Mouse (Mus musculus) stomach, embryonic 16.5 days (tissue): ENCODE measurements around the gene Zdhhc19. TPM values are rescaled to one million over a fixed set of nuclear protein-coding genes. Genes with fewer than 3 reads are reported as not detected.
A peak's percentile ranks its signal among the peaks of the same experiment; 100 is the strongest.

Experiments used
- ATAC-seq: fragments of 200-750 bp; cut with Nextera tagmentation; 2 replicates; pipeline ENCODE4 v1.8.0; 2017; ENCODE audit warnings: moderate number of reproducible peaks, moderate TSS enrichment; ENCODE audit not compliant: insufficient read depth, low FRiP score
- H3K27ac ChIP-seq: fragments of 300-500 bp; sonication (generic); 2 replicates; pipeline ENCODE4 v1.5.1; 2014; ENCODE audit warnings: low read length
- H3K27me3 ChIP-seq: fragments of 300-500 bp; sonication (generic); 2 replicates; pipeline ENCODE4 v1.6.1; 2014; ENCODE audit warnings: low read length, control low read depth, mixed read lengths; ENCODE audit not compliant: control insufficient read depth, insufficient read depth
- H3K36me3 ChIP-seq: fragments of 300-500 bp; sonication (generic); 2 replicates; pipeline ENCODE4 v1.6.1; 2014; ENCODE audit warnings: low read length; ENCODE audit not compliant: control insufficient read depth, insufficient read depth
- H3K4me1 ChIP-seq: fragments of 300-500 bp; sonication (generic); 2 replicates; pipeline ENCODE4 v1.6.1; 2014; ENCODE audit warnings: low read length, control low read depth, mixed read lengths; ENCODE audit not compliant: control insufficient read depth, insufficient read depth
- H3K4me2 ChIP-seq: fragments of 300-500 bp; sonication (generic); 2 replicates; pipeline ENCODE4 v1.6.1; 2014; ENCODE audit warnings: low read depth, low read length, mixed read lengths
- H3K4me3 ChIP-seq: fragments of 300-500 bp; sonication (generic); replicated peaks from 2 replicates; pipeline ENCODE4 v1.5.1; 2014; ENCODE audit warnings: mild to moderate bottlenecking, low read length
- H3K9ac ChIP-seq: fragments of 300-500 bp; sonication (generic); 2 replicates; pipeline ENCODE4 v1.6.1; 2014; ENCODE audit warnings: low read length
- H3K9me3 ChIP-seq: fragments of 300-500 bp; sonication (generic); replicated peaks from 2 replicates; pipeline ENCODE4 v1.6.1; 2016; ENCODE audit warnings: low read length, control low read depth; ENCODE audit not compliant: control insufficient read depth
- WGBS: fragments of 180-500 bp; shearing (Covaris S2); extraction: QIAGEN DNeasy Blood & Tissue Kit; methylation state at CpG from one replicate; pipeline ENCODE4 v1.1.7; 2014; 5-methylcytosine and 5-hydroxymethylcytosine counted together
- polyA plus RNA-seq: library from polyadenylated mRNA; unstranded; fragments of >200 nt; fragmentation: Nextera tagmentation; extraction: Ambion mirVana; gene quantifications from 2 replicates; pipeline ENCODE4 v1.2.1, GENCODE M21; 2015

Zdhhc19 gene
- polyA plus RNA-seq, 1 experiment from 2014 or later, result 0.37 TPM

DNA sequence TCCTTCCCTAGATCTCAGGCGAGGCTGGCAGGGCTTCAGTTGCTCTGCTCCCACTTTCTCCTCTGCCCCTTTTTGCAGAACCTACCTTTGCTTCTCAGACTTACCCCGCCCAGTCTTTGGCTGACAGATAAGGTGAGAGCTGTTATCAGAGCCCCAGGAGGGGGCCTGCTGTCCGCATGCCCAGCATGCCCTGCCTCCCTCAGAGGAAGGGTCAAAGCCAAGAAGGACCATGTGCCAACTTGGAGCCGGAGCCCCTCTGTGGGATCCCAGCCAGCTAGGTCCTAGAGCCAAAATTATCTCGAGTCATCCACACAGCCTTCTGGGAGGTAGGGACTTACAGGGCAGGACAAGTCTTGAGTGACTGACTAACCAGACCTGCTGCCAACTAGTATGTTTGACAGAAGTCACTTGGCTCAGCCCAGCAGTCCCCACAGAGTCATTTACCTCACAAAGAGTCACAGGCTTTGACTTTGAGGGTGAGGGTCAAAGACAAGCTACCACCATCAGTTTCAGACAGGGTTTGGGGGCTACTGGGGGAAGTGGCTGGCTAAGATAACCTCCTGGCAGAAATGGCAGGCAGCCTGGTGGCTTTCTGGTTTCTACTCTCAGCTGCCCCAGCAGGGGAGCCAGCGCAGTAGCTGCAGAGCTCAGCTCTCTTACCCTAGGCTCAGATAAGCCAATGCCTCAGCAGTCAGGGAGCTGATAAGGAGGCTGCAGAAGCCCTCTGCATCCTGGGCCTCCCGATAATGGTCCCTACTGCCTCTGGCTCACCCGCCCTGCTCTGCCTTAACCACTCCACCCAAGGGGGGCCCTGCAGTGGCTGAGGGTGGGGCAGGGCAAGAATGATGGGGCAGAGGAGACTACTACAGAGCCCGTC lies 13.2 kb downstream of the Zdhhc19 start:
- Histone ChIP-seq H3K4me3 (no peak overlapping the region), H3K27ac (peak overlapping the region; percentile 75), H3K9ac (peak overlapping the region; percentile 13), H3K4me2 (no peak overlapping the region), H3K4me1 (peaks cover 26% of the 10 kb centered on the region; the same call in 1 of the 2 replicates), H3K9me3 (no peaks in the 10 kb centered on the region), H3K36me3 (no peaks in the 10 kb centered on the region), H3K27me3 (no peaks in the 10 kb centered on the region)
- peak; percentile 92 for ATAC-seq
- WGBS, result 42% methylated on average over 9 of the region's 9 CpGs

DNA sequence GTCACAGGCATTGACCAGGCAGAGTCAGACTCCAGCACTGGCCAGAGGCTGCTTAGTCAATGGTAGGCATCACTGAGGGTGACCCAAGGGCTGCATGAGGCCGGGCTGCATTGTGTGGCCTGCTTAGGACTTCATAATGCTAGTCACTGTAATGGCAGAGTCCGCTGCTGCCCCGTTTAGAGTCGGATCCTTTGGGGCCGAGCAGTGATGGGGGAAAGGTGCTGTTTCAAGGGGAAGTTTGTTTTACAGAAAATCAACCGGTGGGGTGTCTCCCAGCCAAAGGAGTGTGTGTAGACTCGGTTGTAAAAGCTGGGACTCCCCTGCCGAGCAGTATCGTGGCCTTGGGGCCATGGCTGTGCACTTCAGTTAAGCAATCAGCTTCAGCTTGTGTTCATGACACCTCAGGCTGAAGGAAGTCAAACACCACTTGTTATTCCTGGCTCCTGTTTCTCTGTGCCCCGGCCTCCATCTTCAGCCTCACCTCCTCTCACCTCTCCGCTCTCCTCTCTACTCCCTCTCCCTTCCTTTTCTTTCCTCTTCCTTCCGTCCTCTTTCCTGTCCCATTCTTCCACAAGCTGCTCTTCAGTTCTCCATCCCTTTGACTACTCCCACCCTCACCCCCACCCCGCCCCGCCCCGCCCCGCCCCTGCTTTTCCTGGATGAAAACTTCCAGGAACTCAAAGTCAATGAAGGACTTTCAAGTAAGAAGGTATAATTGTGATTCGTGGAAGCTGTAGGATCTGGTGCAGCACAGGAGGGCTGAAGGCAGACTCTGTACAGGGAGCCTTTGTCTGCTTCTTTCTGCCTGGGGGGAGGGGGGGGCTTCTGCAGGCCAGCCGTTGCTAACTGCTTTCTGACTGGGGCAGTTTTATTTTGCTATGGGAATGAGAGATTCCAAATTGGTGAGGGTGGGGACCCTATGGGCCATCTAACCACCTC lies 14.6 kb downstream of the Zdhhc19 start:
- H3K27ac ChIP-seq, result peak overlapping the region; percentile 75
- H3K4me3 ChIP-seq, result no peak overlapping the region
- H3K27me3 ChIP-seq, result no peaks in the 10 kb centered on the region
- peaks cover 26% of the 10 kb centered on the region; the same call in 1 of the 2 replicates for H3K4me1 ChIP-seq
- 0 out of 2 replicates have a peak overlapping the region, but pooled peaks have one; percentile 7 for H3K9ac ChIP-seq
- H3K36me3 ChIP-seq, result no peaks in the 10 kb centered on the region
- no peak overlapping the region for H3K4me2 ChIP-seq
- H3K9me3 ChIP-seq, result no peaks in the 10 kb centered on the region
- 69% methylated on average over 18 of the region's 18 CpGs for WGBS
- ATAC-seq, result no peak

DNA sequence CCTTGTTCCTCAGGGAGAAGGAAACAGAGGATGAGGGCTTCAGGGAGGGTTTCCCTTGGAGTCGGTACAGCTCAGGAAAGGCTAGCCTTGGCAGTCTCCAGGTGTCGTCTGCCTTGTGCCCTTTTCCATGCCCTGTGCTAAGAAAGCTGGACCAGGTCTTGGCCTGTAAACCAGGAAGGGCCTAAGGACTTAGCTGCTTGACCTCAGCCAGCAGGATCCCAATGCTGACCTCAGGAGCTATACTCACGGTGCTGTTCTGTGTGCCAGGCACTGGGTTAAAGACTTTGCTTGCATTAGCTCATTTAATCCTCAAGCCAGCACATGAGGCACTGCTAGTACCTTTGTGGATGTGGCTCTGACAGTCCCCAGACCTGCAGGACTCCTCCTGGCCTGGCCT lies 15.3 kb downstream of the Zdhhc19 start:
- Histone ChIP-seq H3K4me3 (no peak overlapping the region), H3K27me3 (no peaks in the 10 kb centered on the region), H3K4me2 (no peak overlapping the region), H3K4me1 (peaks cover 32% of the 10 kb centered on the region), H3K9ac (0 out of 2 replicates have a peak overlapping the region, but pooled peaks have one; percentile 7), H3K27ac (peak overlapping the region; percentile 26; the same call in 1 of the 2 replicates), H3K36me3 (no peaks in the 10 kb centered on the region), H3K9me3 (no peaks in the 10 kb centered on the region)
- ATAC-seq, result no peak
- 63% methylated on average over 3 of the region's 3 CpGs for WGBS

DNA sequence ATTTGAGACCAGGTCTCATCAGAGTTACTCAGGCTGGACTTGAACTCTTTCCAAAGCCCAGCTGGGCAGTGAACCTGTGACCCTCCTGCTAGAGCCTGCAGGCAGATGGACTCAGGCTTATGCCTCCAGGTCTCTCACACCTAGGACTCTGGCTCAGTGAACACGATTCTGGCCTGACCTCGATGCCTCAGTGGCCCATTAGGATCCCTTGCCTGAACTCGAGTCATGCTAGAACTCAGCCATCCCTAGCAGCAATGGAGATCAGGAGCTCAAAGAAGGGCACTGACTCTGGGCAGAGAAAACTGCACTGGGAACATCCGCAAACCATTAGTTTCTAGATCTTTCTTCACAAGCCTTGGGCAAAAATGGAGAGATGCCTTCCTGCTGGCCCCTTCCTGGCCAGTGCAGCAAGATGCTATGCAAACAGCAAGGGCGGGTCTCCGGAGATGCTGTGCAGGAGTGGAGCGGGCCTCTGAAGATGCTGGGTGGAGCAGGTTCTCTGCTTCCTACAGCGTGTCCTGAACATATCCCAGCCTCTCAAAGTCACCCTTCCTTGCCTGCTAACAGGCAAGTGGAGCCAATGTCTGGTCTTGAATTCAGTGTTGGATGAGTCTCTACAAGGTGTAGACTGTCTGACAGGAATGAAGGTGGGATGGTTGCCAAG lies 15.9 kb downstream of the Zdhhc19 start:
- Histone ChIP-seq H3K27ac (no peak overlapping the region), H3K9me3 (no peaks in the 10 kb centered on the region), H3K36me3 (no peaks in the 10 kb centered on the region), H3K4me2 (no peak overlapping the region), H3K4me1 (peaks cover 36% of the 10 kb centered on the region), H3K27me3 (no peaks in the 10 kb centered on the region), H3K4me3 (no peak overlapping the region), H3K9ac (no peak overlapping the region)
- ATAC-seq, result no peak
- WGBS, result 85% methylated on average over 8 of the region's 8 CpGs

DNA sequence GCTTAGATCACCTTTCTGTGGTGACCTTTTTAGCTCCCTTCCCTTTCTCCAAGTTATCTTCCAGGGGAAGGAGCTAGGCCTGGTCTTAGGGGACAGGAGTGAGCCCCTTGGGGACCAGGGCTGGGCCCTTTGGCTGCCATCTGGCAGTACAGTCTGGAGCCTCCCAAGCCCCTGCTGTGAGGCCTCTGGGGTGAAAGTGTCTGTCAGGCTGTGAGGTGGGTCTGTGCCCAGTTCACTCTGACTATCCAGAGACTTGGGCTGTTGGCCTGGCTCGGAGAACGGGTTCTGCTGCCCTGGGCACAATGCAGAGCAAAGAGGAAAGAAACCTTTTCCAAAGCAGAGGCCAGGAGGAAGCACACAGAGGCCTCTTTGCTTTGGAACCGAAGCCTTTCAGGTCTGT lies 16.9 kb downstream of the Zdhhc19 start:
- H3K27me3 ChIP-seq, result no peaks in the 10 kb centered on the region
- H3K27ac ChIP-seq, result peak overlapping the region; percentile 70
- no peaks in the 10 kb centered on the region for H3K9me3 ChIP-seq
- ATAC-seq, result no peak
- no peaks in the 10 kb centered on the region for H3K36me3 ChIP-seq
- H3K4me3 ChIP-seq, result no peak overlapping the region
- H3K4me2 ChIP-seq, result no peak overlapping the region
- WGBS, result 70% methylated on average over 3 of the region's 3 CpGs
- peaks cover 35% of the 10 kb centered on the region for H3K4me1 ChIP-seq
- H3K9ac ChIP-seq, result no peak overlapping the region

DNA sequence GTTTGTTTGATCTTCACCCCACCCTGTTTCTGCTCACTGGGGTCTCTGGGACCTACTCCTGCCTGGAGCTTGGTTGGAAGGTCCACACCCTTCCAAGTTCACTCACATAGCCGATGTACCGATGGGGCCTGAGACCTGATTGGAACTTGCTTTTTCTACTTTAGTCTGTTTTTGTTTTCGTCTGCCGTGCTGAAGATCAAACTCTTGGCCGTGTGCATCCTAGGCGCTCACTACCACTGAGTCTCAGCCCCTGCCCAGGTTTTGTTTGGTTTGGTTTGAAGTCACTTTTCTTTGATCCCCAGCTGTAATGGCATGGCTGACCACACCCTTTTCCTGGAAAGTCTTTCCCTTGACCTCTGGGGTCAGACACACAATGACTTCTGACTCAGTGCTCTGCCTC lies 17.3 kb downstream of the Zdhhc19 start:
- H3K27ac ChIP-seq, result peak overlapping the region; percentile 70
- no peak overlapping the region for H3K9ac ChIP-seq
- ATAC-seq, result no peak
- no peak overlapping the region for H3K4me3 ChIP-seq
- H3K4me2 ChIP-seq, result no peak overlapping the region
- peaks cover 33% of the 10 kb centered on the region for H3K4me1 ChIP-seq
- H3K9me3 ChIP-seq, result no peaks in the 10 kb centered on the region
- no peaks in the 10 kb centered on the region for H3K36me3 ChIP-seq
- no peaks in the 10 kb centered on the region for H3K27me3 ChIP-seq
- 82% methylated on average over 6 of the region's 6 CpGs for WGBS

DNA sequence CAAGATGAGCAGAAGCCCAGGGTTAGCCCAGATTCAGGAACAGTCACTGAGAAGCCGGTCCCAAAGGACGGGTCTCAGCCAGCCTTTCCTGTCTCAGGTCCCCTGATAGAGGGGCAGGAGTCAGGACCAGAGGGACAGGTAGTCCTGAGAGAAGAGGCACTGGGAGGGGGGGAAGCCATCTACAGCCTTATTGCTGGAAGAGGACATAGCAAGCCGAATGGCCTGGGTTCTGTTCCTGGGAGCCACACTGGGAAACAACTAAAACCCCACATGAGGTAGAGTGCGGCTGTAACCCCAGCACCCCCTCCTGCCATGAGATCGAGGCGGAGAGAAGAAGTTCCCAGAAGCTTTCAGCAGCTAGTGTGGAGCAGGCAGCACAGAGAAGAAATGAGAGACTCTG lies 17.9 kb downstream of the Zdhhc19 start:
- no peak for ATAC-seq

DNA sequence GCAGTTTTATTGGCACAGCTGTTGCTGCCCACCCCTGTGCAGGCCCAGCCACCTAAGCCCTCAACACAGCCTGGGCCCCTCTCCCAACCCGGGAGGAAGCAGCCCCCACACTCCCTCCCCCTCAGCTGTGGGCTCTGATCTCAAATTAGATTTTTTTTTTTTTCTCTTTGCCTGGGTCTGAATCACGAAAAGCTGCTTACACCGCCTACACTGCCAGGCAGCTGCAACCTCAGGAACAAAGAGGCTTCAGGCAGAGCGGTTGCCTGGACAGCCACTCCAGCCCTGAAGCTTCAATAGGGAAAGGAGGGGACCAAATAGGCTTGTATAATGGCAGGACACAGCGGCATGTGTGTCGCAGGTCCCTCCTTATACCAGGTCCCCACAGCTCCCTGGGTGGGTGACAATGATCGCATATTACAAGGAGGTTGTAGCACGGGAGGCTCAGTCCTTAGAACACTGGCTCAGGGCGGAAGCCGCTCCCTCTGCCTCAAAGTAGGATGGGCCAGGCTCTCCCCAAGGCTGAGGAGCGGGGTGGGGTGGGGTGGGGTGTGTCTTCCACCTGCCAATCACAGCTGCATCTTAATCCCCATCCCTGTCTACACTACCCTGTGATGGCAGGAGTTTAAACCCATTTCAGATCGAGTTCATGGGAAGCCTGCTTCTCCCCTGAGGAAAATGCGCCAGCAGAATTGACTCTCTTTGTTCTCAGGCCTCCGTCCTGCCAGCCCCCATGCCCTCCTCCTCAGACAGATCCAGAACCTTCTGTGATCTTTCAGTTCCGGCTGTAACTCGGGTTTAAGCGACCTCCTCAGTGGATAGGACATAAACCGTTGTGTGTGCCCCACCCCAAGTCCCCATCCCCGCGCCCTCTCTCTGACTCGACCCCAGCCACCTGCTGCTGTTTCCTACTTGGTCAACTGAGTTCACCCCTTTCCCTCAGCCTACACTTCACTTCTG lies 20.2 kb downstream of the Zdhhc19 start:
- H3K9me3 ChIP-seq, result no peaks in the 10 kb centered on the region
- H3K4me1 ChIP-seq, result peaks cover 26% of the 10 kb centered on the region
- no peaks in the 10 kb centered on the region for H3K27me3 ChIP-seq
- peak overlapping the region; percentile 67 for H3K9ac ChIP-seq
- 22% methylated on average over 21 of the region's 21 CpGs for WGBS
- H3K4me2 ChIP-seq, result peak overlapping the region; percentile 45
- peak; percentile 73 for ATAC-seq
- peak overlapping the region; percentile 83 for H3K27ac ChIP-seq
- no peaks in the 10 kb centered on the region for H3K36me3 ChIP-seq
- H3K4me3 ChIP-seq, result 0 out of 2 replicates have a peak overlapping the region, but pooled peaks have one; percentile 16

More for the DNA sequence above, 17.9 kb downstream of the Zdhhc19 start:
- Histone ChIP-seq H3K27ac (no peak overlapping the region), H3K27me3 (no peaks in the 10 kb centered on the region), H3K4me2 (no peak overlapping the region), H3K4me3 (no peak overlapping the region), H3K36me3 (no peaks in the 10 kb centered on the region), H3K9me3 (no peaks in the 10 kb centered on the region), H3K4me1 (peaks cover 33% of the 10 kb centered on the region), H3K9ac (no peak overlapping the region)
- WGBS, result 91% methylated on average over 6 of the region's 6 CpGs
